Mouse (Mus musculus) embryo, embryonic 10.5 days (tissue): ENCODE measurements around the gene Actl6a.
"Not testable (repeated sequence)": the region's sequence is repeated elsewhere in the genome, so short reads cannot be mapped to it uniquely, and the experiment has no call there.

ENCODE experiments used
- DNase-seq: peaks from one replicate; pipeline ENCODE4 v3.0.0-alpha.2; 2015; ENCODE audit warnings: low spot score

The Actl6a gene

GRCm38 (mm10) chr3:32705647-32706348 lies at the start of gene Actl6a:
Gene Actl6a (plus strand): TSS chr3:32706298.
- DNase-seq: not testable (repeated sequence)

GRCm38 (mm10) chr3:32656398-32656994 lies 49.6 kb upstream of the Actl6a start:
- no peak for DNase-seq

- DNase-seq: no peak
Observed at GRCm38 (mm10) chr3:32658401-32658800, 47.7 kb upstream of the Actl6a start.

GRCm38 (mm10) chr3:32658821-32659220 lies 47.3 kb upstream of the Actl6a start:
- DNase-seq: no peak

- no peak for DNase-seq
Observed at GRCm38 (mm10) chr3:32659506-32659905, 46.6 kb upstream of the Actl6a start.

GRCm38 (mm10) chr3:32660276-32660675 lies 45.8 kb upstream of the Actl6a start:
- DNase-seq: no peak

- no peak for DNase-seq
Observed at GRCm38 (mm10) chr3:32660831-32661555, 45.1 kb upstream of the Actl6a start.

GRCm38 (mm10) chr3:32661556-32661930 lies 44.6 kb upstream of the Actl6a start:
- no peak for DNase-seq

- DNase-seq: no peak
Observed at GRCm38 (mm10) chr3:32668256-32668959, 37.7 kb upstream of the Actl6a start.

- peak; percentile 9 for DNase-seq
Observed at GRCm38 (mm10) chr3:32669211-32669610, 36.9 kb upstream of the Actl6a start.

- DNase-seq: no peak
Observed at GRCm38 (mm10) chr3:32670196-32670595, 35.9 kb upstream of the Actl6a start.

- DNase-seq: no peak
Observed at GRCm38 (mm10) chr3:32673151-32673550, 32.9 kb upstream of the Actl6a start.

- no peak for DNase-seq
Observed at GRCm38 (mm10) chr3:32676393-32676792, 29.7 kb upstream of the Actl6a start.

GRCm38 (mm10) chr3:32682910-32683531 lies 23.1 kb upstream of the Actl6a start:
- no peak for DNase-seq

- no peak for DNase-seq
Observed at GRCm38 (mm10) chr3:32684631-32685030, 21.5 kb upstream of the Actl6a start.

GRCm38 (mm10) chr3:32686537-32686936 lies 19.6 kb upstream of the Actl6a start:
- DNase-seq: no peak

- no peak for DNase-seq
Observed at GRCm38 (mm10) chr3:32687156-32687555, 18.9 kb upstream of the Actl6a start.

GRCm38 (mm10) chr3:32689567-32689999 lies 16.5 kb upstream of the Actl6a start:
- DNase-seq: no peak

- no peak for DNase-seq
Observed at GRCm38 (mm10) chr3:32690008-32690407, 16.1 kb upstream of the Actl6a start.

GRCm38 (mm10) chr3:32690901-32691300 lies 15.2 kb upstream of the Actl6a start:
- DNase-seq: no peak

- no peak for DNase-seq
Observed at GRCm38 (mm10) chr3:32691841-32692240, 14.3 kb upstream of the Actl6a start.

GRCm38 (mm10) chr3:32694211-32694610 lies 11.9 kb upstream of the Actl6a start:
- DNase-seq: peak; percentile 6
